Mouse (Mus musculus) spleen, postnatal 10 days (tissue): Measurements from ENCODE around the gene Dedd2.

Experiments
- DNase-seq, 2 experiments: peaks; one replicate each; pipeline ENCODE4 v3.0.0; 2021 to 2022; ENCODE audit warnings: low spot score in 2 of 2

The Dedd2 gene

DNA sequence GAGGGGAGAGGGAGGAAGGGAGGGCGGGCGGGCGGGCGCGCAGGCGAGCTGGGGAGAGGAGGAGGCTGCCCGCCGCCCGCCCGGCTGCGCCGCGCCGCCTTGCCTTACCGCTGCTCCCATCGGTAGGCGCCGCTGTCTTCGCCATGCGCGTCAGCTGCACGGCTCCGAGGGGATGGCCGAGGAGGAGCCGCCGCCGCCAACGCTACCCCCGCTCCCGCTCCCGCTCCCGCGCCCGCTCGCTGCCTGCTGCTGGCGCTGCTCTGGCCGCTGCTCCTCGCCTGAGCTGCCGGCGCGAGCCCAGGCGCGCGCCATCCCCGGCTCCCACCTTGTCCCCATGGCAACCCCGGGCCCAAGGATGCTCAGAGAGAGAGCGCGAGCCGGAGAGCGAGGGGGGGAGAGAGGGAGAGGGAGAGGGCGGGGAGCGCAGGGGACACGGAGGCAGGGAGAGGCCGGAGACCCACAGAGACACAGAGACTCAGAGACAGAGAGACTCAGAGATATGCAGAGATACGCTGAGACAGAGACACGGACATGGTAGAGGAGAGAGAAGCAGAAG lies 40.7 kb downstream of the Dedd2 start, which contains the start of gene Pou2f2:
Gene Pou2f2 (minus strand): TSS at position 121 of the 556 bp plus-strand sequence.
- peak in 1 of 2 experiments; percentile 61 for DNase-seq

DNA sequence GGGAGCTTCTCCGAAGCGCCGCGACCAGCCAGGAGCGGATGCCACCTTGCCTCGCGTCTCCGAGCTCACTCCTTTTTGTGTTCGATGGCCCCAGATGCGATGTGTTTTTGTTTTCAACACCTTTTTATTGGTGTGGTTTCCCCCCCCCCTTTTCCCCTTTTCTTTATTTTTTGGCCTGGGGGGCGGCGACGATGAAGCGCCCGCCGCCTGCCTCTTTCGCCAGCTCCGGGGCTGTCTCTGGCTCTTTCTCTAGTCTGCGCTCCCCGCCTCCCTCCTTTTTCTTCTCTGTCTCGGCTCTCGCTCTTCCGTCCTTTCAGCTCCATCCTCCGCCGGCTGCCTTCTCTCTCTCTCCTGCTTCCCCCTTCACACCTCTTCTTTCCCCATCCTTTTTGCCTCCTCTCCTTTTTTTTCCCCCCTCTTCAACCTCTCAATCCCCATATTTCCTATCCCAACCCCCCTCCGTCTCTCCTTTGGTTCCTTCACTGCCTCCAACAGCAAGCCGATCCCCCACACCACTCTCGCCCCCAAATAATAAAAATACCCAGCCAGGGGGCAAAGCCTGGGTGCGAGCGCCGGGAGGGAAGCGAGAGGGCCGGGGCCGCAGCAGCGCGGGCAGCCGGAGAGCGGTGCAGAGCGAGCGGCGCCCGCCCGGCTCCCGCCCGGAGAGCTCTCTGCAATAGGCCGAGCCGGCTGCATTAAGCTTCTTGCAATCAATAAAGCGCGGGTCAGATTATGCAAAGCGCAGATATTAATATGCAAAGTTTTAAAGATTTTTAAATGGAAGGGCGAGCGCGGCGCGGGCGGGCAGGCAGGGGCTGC lies 41.4 kb downstream of the Dedd2 start:
- no peak for DNase-seq

DNA sequence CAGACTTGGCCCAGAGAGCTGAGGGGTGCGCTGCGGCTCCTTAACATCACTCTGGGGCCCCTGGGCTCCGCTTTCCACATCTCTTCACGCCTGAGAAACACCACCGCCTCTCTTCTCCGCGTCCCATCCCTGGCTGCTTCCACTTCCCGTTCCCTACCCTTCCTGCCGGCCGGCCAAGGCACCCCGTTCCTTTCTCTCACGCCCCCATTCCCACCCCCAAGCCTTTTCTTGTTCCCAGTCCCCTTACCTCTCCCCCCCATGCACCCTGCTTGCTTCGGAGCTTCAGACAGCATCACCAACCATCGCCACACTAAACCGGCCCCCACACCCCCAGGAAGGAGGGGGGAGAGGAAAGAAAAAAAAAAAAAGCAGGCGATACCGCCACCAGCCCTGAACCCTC lies 42.1 kb downstream of the Dedd2 start:
- no peak for DNase-seq

DNA sequence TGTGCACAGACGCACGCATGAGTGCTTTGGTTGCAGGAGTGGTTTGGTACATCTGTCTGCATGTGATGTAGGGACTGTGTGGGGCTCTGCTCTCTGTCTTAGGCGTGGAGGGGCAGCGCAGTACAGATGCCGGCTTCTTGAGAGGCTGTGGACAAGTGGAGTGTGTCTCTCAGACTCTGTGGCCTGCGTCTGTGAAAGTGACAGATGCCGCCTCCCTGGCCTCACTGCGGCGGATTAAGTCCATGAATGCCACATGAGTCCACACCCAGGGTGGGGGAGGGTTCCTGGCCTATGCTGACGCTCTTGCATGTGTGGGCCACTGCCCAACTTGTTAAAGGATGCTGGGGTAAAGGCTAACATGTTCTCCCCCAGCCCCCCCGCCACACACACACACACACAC lies 46.1 kb downstream of the Dedd2 start:
- DNase-seq = no peak

DNA sequence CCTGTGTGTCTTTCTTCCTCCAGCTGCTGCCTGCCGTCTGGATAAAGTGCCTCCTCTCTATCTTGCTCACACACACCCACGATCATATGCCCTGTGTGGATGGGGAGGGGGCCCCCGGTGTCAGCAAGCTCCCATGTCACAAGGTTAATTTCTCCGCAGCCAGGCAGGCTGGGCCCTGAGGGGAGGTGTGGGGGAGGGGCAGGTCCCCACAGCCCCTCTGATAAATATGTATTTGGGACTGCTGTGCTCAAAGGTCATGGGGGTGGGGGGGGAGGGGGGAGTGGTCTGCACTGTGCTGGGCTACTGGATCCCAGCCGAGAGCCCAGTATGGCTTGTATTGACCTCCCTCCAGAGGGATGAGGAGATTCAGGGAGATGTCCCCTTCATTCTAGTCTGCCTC lies 47.7 kb downstream of the Dedd2 start:
- DNase-seq = no peak

DNA sequence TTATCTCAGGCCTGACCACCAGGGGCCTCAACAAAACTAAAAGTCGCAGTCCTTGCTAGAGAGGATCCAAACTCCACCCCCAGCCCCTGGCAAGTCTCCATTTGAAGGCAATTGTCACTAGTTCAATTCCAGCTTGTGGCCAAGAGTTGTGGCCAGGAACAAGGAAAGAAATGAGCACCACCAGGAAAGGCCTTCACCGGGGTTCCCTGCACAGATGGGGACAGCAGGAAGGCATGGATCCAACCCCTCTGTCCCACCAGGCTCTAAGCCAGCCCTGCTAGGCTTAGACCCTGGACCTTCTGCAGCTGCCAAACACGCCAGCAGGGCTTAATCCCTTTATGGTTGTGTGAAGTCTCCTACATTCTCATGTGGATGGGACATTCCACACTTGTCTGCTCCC lies 49.8 kb downstream of the Dedd2 start:
- DNase-seq = no peak

DNA sequence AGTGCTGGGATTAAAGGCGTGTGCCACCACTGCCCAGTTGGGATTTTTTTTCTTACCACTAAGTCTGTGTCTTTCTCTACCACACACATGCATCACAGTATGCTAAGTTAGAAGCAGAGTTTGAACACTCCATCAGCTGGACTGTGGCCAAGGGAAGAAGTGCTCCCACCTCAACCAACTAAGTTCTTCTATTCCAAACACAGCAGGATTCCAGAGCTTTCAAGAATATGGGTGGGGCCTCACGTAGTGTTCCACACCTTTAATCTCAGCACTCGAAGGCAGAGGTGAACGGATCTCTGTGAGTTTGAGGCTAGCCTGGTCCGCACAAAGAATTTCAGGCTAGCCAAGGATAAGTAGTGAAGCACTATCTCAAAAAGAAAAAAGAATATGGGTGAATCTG lies 54.3 kb downstream of the Dedd2 start:
- DNase-seq = no peak

DNA sequence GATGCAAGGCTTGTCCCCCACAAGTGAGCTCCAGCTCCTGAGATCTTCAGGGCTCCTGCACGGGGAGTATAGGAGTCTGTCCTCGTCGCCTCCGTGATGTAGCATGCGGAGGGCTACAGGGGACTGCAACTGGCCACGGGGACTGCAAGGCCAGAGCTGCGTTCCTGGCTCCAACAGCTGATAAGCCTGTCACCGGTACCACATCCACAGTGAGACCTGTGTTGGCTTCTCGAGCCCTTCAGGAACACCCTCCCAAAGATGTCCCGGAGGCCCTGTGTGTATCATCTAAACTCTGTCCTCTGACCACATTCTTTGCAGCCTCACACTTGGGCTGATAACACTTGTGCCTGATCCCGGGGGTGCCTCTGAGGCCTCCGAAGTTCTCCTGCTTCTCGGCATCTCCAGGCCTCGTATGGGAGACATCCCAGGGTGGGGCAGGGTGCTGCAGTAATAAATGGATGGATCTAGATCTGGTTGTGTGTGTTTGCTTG lies 64.2 kb downstream of the Dedd2 start:
- DNase-seq = peak in 1 of 2 experiments; percentile 45

DNA sequence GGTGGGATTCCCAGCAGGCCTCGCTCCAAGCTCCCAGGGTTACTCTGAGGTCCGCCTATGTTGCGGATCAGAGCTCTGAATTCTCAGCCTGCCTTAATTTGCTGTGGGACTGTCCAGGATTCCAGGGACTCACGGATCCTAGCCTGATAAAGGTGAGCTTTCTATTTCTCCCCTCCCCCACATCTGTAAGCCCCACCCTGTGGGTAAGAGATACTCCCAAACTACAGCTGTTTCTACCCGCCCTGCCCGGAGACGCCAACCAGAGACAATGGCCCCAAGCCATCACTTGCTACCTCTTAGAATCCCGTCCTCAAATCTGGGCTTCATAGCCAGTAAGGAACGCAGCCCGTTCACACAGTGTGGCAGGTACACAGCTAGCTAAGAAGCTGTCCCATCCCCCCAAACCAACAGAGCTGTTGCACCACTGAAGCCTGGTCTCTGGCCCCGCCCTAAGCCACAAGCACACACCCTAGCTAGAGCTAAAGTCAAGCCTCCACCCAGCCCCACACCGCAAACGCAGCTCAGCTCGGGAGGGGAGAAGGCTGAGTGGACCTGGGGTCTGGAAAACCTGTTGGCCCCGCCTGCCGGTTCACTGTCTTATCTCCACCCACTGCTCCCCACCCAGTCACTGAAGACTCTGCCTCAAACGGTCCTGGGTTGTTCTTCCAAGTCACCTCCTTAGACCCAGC lies 64.8 kb downstream of the Dedd2 start:
- peak; percentile 66 to 84 for DNase-seq

DNA sequence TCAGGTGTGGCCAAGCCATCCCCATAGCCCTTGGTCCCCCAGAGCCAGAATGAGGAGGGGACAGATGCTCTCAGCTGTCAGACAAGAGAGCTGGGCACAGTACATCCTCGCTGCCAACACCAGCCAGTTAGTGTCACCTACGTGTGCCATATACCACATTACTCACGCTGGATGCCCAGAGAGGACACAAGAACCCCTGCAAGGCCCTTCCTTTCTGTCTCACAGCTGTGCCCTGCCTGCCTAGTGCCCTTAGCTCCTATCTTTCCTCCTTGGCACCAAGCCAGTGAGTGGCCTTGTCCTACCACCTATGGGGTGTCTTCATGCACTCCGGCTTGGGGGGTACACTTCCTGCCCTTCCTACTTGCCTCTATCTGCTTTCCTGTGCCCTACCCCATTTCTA lies 65.8 kb downstream of the Dedd2 start:
- DNase-seq = peak; percentile 62 to 67

DNA sequence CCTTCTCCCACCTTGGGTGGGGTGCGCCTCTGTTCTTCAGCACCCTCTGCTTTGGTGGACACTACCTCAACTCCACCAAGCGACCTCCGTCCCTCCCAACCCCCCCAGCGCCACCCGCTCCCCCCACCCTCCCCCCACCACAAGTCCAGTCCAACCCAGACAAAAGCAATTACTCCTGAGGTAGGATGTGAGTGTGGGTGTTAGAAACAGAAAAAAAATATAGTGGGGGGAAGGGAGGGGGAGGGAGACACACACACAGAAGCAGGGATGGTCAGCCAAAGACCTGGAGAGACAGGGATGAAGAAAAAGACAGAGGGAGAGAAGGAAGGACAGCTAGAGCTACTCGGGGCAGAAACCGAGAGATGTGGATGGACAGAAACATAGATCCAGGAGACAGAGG lies 66.6 kb downstream of the Dedd2 start:
- DNase-seq = no peak

DNA sequence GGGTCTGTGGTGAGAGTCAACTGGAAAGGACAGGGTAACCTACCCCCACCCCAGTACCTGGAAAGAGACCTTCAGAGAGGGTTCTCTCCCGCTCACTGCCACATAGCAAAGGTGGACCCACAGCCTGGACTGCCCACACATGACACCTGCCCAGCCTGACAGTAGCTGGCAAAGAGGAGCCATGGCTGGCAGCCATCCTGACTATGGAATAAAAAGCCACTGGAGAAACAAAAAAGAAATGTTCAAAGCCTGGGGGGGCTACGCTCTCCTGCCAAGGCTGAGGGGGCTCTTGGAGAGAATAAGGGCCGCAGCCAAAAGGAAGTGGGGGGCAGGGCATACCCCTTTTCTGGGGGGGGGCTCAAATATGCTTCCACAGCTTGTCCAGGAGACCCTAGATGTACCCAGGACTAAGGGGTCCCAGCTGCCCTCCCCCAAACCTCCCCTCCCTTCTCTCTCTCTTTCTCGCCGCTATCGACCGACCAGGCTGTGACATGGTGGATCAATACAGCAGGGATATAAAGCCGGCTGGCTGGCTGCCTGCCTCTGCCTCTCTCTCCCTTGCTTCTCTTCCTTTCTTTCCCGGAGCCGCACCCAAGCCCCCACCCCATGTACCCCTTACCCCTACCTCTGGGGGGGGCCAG lies 68.4 kb downstream of the Dedd2 start:
- no peak for DNase-seq

DNA sequence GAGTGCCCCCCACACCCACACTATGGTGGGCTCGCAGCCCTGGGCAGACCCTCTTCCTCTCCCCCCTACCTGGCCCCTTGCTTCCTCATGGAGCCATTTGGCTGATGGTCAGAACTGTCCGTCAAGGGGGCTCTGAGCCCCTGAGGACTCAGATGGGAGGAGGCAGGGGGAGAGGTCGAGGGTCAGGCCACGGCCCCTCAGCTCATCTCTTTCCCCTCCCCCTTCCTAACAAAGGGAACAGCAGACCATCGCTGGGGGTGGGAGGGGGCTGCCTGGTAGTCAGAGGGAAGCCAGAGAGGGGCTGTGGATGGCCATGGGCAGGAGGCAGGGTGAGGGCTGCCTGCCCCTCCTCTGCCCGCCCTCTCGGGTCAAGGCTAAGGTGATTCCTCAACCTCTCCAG lies 69.4 kb downstream of the Dedd2 start:
- DNase-seq = no peak

DNA sequence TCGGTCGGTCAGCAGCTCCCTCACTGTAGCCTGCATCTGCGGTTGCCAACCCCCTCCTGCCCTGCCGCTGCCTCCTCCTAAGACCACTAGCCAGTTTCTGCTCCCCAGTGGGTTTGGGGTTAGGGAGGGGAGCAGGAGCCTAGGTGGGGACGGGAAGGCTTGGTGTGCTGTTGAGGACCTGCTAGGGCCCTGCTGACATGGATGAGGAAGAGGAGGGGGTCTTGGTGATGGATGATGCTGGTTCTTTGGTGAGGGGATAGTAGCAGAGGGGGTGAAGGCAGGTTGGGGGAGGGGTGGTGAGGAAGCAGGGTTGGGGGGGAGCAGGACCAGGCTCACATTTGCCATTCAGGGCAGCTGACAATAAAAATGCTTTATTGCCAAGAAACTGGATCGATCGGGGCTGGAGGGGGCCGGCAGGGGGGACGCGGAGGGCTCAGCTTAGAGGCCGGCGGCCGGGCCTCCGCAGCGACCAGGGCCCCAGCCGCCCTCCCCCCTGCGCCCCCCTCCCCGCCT lies 70.2 kb downstream of the Dedd2 start:
- no peak for DNase-seq
